Mouse (Mus musculus) cerebellum, adult 18-20 months (tissue): Measurements from ENCODE around the gene Plekhg3.

ENCODE experiments used
- DNase-seq, 2 experiments: peaks; one replicate each; pipeline ENCODE4 v3.0.0; 2021

The Plekhg3 gene

GRCm38 (mm10) chr12:76591037-76591436, 60.3 kb downstream of the Plekhg3 start:
- DNase-seq, result peak; percentile 48 to 55

GRCm38 (mm10) chr12:76592213-76592612, 61.5 kb downstream of the Plekhg3 start:
- peak in 1 of 2 experiments; percentile 66 for DNase-seq

GRCm38 (mm10) chr12:76593254-76593653, 62.6 kb downstream of the Plekhg3 start:
- no peak for DNase-seq

- peak in 1 of 2 experiments; percentile 47 for DNase-seq
These were observed 63.2 kb downstream of the Plekhg3 start for GRCm38 (mm10) chr12:76593839-76594322.

GRCm38 (mm10) chr12:76594556-76594955, 63.9 kb downstream of the Plekhg3 start:
- DNase-seq, result no peak

GRCm38 (mm10) chr12:76595830-76596229, 65.1 kb downstream of the Plekhg3 start:
- no peak for DNase-seq

GRCm38 (mm10) chr12:76596292-76597023, 65.8 kb downstream of the Plekhg3 start:
- peak; percentile 81 to 84 for DNase-seq

- DNase-seq, result peak; percentile 68 to 72
These were observed 66.9 kb downstream of the Plekhg3 start for GRCm38 (mm10) chr12:76597577-76598100.

- no peak for DNase-seq
These were observed 67.7 kb downstream of the Plekhg3 start for GRCm38 (mm10) chr12:76598196-76598928.

GRCm38 (mm10) chr12:76603779-76604178, 73.1 kb downstream of the Plekhg3 start:
- no peak for DNase-seq

GRCm38 (mm10) chr12:76604546-76604945, 73.9 kb downstream of the Plekhg3 start:
- DNase-seq, result no peak

GRCm38 (mm10) chr12:76605837-76606236, 75.1 kb downstream of the Plekhg3 start:
- no peak for DNase-seq

- DNase-seq, result peak in 1 of 2 experiments; percentile 55
These were observed 77.5 kb downstream of the Plekhg3 start for GRCm38 (mm10) chr12:76608241-76608640.

- DNase-seq, result no peak
These were observed 78.4 kb downstream of the Plekhg3 start for GRCm38 (mm10) chr12:76608997-76609565.

GRCm38 (mm10) chr12:76612621-76613020, 81.9 kb downstream of the Plekhg3 start:
- DNase-seq, result no peak

- DNase-seq, result no peak
These were observed 84.3 kb downstream of the Plekhg3 start for GRCm38 (mm10) chr12:76614868-76615579.

GRCm38 (mm10) chr12:76615580-76615937, 84.9 kb downstream of the Plekhg3 start:
- DNase-seq, result no peak

GRCm38 (mm10) chr12:76618175-76618574, 87.5 kb downstream of the Plekhg3 start:
- no peak for DNase-seq

GRCm38 (mm10) chr12:76619847-76620246, 89.2 kb downstream of the Plekhg3 start:
- no peak for DNase-seq

GRCm38 (mm10) chr12:76623374-76623773, 92.7 kb downstream of the Plekhg3 start:
- DNase-seq, result no peak
